Mouse (Mus musculus): Measurements from ENCODE around the gene Fgl2.
"Not testable (repeated sequence)": the region's sequence is repeated elsewhere in the genome, so short reads cannot be mapped to it uniquely, and the experiment has no call there.

Gene Fgl2

DNA sequence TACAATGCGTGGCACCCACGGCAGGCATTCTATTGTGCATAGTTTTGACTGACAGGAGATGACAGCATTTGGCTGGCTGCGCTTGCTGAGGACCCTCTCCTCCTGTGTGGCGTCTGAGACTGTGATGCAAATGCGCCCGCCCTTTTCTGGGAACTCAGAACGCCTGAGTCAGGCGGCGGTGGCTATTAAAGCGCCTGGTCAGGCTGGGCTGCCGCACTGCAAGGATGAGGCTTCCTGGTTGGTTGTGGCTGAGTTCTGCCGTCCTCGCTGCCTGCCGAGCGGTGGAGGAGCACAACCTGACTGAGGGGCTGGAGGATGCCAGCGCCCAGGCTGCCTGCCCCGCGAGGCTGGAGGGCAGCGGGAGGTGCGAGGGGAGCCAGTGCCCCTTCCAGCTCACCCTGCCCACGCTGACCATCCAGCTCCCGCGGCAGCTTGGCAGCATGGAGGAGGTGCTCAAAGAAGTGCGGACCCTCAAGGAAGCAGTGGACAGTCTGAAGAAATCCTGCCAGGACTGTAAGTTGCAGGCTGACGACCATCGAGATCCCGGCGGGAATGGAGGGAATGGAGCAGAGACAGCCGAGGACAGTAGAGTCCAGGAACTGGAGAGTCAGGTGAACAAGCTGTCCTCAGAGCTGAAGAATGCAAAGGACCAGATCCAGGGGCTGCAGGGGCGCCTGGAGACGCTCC lies at the start of gene Fgl2:
Fgl2 (plus strand) TSS at position 150 of the 687 bp plus-strand sequence.
- DNase-seq (ENCODE audit: low spot score), result no peak

- no peak for DNase-seq (ENCODE audit: low spot score)
Measured at GRCm38 (mm10) chr5:21326494-21326893, 45.9 kb upstream of the Fgl2 start.

- DNase-seq (ENCODE audit: low spot score), result no peak
Measured at GRCm38 (mm10) chr5:21328560-21328959, 43.9 kb upstream of the Fgl2 start.

DNA sequence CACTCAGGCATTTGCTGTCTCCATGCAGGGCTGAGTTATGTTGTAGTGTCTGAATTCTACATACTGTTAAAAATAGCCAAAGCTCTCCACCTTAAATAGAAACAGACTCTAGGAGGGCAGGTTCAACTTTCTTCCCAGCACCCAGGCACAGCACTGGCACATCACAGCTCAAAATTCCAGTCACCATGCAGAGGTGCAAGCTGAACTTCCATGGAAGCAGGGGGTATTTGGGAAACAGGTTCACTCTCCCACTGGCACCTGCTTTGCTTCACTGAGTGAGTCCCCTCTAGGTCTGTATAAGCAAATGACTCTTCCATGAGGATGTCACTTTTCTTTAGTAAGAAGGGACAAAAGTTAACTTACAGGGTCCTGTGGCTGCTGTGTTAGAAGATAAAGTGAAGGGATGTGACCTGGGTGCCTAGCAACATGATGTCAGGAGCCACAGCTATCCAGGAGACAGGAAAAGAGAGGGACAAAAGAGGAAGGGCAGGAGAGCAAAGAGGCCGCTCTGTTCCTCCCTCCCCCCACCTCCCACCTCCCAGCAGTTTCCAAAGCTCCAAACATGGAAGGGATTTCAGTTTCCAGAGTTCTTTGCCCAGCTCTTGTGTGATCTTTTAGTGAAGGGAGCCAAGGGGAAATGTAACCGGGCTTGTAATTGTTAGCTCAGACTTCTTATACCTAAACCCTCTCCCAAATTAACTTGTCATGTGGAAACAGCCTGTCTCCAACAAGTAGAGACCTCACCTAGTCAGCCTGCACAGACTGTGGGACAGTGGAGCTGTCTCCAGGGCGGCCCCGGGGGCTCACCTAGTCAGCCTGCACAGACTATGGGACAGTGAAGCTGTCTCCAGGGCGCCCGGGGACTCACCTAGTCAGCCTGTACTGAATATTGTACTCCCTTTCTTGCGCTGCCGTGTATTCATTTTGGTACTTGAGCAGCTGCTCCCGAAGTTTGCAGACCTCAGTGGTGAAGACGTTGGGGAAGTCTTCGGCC lies 42.5 kb upstream of the Fgl2 start:
- no peak for DNase-seq (ENCODE audit: low spot score)

DNA sequence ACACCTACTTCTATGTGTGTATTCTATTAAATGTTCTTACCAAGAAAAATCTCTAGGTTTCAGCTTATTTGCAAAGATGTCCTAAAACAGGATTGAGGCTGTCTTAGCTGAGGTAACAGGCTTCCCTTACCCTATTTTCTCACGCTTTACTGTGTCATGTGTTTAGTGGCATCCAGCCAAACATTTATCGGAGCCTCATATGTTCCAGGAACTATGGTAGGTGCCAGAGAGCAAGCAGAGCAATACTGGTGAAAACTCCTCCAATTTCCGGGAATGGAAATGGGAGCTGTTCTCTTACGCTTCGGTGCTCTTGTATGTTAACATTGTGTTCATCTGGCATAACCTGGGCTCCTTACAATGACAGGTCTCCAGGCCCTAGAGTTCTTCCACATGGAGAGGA lies 40.8 kb upstream of the Fgl2 start:
- no peak for DNase-seq (ENCODE audit: low spot score)

DNA sequence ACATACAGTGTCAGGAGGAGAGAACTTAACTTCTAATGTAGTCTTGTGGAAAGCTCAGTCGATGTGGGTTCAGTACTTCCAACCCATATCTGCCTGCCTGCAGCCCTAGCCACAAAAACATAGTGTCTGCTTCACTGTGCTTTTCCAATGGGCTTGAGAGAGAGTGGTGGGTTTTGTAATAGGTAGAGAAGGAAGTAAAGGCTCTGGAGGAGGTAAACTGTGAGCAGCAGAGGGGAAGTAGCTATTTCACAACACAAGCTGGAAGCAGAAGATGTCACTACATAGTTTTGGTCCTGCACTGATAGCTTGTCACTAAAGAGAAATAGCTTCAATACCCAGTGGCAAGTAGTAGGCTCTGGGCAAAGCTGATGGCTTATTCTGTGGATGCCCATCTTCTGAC lies 40.3 kb upstream of the Fgl2 start:
- DNase-seq (ENCODE audit: low spot score), result no peak

DNA sequence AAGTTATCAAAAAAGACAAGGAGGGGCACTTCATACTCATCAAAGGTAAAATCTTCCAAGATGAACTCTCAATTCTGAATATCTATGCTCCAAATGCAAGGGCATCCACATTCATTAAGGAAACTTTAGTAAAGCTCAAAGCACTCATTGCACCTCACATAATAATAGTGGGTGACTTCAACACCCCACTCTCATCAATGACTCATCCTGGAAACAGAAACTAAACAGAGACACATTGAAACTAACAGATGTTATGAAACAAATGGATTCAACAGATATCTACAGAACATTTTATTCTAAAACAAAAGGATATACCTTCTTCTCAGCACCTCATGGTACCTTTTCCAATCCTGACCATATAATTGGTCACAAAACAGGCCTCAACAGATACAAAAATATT lies 30.2 kb upstream of the Fgl2 start:
- not testable (repeated sequence) for DNase-seq (ENCODE audit: low spot score)

DNA sequence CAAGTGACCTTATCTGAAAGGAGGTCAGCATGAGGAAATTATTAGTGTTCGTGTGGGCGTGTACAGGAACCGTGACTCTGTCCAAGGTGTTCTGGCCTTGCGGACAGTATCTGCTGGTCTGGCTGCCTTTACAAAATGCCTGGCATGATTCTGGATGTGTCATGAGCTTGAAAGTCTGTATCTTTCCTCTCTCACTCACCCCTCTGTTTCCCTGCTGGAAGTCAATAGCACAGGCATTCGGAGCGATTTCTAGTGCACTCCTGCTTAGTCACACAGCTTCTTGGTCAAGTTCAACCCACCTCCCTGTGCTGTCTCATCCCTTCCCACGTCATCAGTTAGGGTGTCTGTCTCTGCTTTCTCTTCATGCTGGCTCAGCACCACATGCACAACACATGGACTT lies 24.1 kb upstream of the Fgl2 start:
- no peak for DNase-seq (ENCODE audit: low spot score)

- DNase-seq (ENCODE audit: low spot score), result no peak
Measured at GRCm38 (mm10) chr5:21351678-21352077, 20.8 kb upstream of the Fgl2 start.

DNA sequence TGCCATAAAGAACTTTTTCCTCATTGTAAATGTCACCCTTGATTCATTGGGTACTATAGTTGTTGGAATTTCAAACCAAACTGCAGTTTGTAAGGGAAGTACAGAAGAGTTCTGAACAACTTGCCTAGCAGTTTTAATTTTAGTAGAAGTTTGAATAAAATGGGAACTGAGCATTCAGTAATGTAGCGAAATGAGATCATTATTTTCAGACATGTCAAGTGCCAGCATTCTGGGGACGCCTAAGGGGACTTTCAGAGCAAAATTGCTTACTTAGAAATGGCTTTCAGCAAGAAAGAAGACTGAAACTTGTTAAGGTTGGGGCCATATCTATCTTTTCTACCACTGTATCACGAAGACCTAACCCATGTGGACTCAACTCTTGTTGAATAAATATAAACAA lies 13.8 kb upstream of the Fgl2 start:
- no peak for DNase-seq (ENCODE audit: low spot score)

DNA sequence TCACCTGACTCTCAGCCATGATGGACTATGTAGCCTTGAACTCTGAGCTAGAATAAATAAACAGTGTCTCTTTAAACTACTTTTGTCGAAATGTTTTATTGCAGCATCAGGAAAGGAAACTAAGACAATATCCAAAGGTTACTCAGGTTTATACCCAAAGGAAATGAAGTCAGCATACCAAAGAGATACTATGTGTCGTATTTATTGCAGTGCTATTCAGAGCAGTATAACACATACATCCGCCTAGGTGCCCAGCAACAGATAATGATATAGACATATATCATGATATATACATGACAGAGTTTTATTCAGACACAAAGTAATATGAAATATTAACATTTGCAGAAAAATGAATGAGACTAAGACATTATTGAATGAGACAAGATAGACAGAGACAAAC lies 9.1 kb upstream of the Fgl2 start:
- no peak for DNase-seq (ENCODE audit: low spot score)

DNA sequence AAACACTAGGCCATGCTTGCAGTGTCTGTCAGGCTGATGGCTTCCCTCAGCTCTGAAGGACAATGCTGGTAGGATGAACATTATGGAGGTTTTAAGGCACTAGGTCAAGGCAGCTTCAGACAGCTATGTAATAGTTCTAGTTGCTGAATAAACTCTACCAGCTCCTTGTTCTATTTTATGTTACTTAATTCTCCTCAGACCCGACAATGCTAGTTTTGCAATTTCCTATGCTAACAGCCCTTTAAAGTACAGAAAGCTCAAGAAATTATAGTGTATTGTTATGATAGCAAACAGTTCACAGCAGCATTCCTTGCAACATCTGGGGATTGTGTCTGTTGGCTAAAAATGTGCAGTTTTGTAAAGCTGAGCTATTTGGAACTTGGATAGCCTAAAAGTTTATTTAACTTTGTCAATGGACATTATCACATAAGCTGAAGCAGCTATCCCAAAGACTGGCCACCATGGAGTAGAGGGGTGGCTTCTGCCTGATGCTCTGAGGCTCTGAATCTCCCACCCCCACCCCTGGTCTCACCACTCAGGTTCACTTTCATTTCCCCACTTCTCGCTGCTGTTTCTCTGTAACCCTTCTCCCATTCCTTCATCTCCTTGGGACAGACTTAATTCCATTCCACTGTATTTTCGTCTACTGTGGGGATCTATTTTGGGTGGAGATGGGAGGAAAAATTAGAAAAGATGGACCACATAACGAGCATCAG lies 5.9 kb upstream of the Fgl2 start:
- no peak for DNase-seq (ENCODE audit: low spot score)

- DNase-seq (ENCODE audit: low spot score), result no peak
Measured at GRCm38 (mm10) chr5:21367514-21367913, 4.9 kb upstream of the Fgl2 start.

GRCm38 (mm10) chr5:21370218-21370947 lies 2.1 kb upstream of the Fgl2 start:
- DNase-seq (ENCODE audit: low spot score), result no peak

GRCm38 (mm10) chr5:21371920-21372319 lies 522 bp upstream of the Fgl2 start:
- no peak for DNase-seq (ENCODE audit: low spot score)

DNA sequence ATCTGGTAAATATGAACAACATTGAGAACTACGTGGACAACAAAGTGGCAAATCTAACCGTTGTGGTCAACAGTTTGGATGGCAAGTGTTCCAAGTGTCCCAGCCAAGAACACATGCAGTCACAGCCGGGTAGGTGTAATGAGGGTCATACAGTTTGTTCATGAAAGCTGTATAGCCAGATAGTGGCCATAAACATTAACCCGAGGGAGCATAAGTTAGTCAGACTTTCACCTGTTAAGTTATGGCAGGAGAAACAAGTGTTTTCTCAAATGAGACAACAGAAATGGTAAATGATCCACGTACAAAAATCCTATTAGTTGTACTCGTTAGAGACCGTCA lies 707 bp downstream of the Fgl2 start:
- DNase-seq (ENCODE audit: low spot score), result no peak

- no peak for DNase-seq (ENCODE audit: low spot score)
Measured at GRCm38 (mm10) chr5:21376935-21377334, 4.5 kb downstream of the Fgl2 start.

DNA sequence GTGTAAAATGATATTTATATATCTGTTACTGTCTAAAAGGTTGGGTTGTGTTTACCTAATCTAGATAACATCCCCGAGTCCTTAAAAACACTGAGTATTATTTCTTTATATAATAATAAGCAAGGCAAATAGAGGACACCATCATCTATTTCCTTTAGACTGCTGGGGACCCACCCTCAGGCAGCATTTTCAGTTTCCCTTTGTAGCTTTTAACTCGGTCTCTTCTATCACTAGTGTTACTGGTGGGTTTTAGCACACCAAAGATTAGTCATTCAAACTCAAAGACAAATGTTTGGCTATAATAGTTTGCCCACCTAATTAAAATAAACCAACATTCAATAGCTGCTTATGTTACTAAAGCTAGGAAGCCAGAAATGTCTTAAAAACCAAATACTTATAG lies 6.0 kb downstream of the Fgl2 start:
- no peak for DNase-seq (ENCODE audit: low spot score)

DNA sequence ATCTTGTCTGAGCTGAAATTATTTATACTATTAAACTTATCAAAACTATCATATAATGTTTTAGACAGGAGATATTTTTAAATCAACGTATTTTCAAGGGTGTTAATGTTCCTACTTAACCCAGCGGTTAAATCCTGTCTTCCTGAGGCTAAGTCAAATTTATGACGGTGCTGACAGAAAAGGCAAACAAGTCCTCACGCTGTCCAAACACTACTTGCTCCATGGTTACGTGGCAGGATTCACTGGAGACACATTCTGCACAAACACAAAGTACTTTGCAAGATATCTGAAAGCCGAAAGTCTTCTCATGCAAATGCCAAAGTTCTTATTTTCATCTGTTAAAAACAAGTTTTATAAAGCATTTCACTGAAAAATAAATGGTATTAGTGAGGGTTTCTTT lies 9.5 kb downstream of the Fgl2 start:
- DNase-seq (ENCODE audit: low spot score), result no peak

GRCm38 (mm10) chr5:21382678-21383077 lies 10.2 kb downstream of the Fgl2 start:
- DNase-seq (ENCODE audit: low spot score), result no peak

DNA sequence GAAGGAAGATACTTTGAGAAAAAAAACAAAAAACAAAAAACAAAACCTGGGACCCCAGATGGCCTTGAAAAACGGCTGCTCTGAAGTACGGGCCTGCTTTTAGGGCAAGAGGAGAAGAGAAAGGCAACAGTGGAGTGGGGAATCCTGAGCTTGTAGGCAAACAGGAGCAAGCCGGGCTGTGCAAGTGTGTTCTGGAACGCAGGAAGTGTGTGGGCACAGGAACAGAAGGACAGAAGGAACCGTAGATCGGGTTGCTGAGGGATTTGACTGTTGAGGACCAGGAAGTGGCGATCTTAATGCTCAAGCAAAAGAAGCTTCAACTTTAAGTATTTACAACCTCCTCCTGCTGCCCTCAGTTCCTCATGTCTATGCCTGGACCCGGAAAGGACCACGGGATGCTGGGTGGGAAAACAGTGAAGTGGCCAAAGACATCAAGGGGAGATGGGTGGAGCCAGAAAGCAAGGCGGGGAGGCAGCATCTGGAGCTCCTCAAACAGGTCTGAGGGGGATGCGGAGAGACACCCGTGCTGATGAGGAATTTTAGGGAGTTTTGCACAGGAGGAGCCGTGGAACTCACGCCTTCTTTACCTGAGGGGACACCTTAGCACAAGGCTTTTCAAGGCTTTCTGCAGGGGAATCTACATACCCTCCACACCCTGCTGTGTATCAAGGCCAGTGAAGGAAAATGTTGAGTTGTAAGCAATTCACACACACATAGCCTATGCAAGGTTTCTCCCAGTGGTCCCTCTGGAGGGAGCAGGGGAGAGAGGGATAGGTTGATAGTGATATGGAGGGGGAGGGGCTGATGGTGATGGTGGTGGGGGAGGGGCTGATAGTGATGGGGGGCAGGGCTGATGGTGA lies 11.2 kb downstream of the Fgl2 start:
- no peak for DNase-seq (ENCODE audit: low spot score)

All from left cerebral cortex, adult 11 months (tissue).